Mouse (Mus musculus) mouse trophoblast stem cell (cell line): ENCODE results near the gene Gm10337.

ENCODE experiments used
- in situ Hi-C, 2 experiments: fragments of 300-500 bp; cut with MseI, MboI; formaldehyde crosslinking; loops; 2 replicates in 1 of 2; 3 replicates in 1 of 2; pipeline ENCODE4 v1.15.1; 2025

Gm10337 gene

GRCm38 (mm10) chr15:102503447-102503846 is at the start of gene Gm10337:
Gene Gm10337 (plus strand): TSS chr15:102503722.
- in situ Hi-C loops: no loop called here

GRCm38 (mm10) chr15:102455993-102456392 is 47.5 kb upstream of the Gm10337 start:
- in situ Hi-C loops: no loop called here

- in situ Hi-C loops: no loop called here
Measured at GRCm38 (mm10) chr15:102458050-102458736, 45.3 kb upstream of the Gm10337 start.

- in situ Hi-C loops: no loop called here
Measured at GRCm38 (mm10) chr15:102458904-102459317, 44.6 kb upstream of the Gm10337 start, which contains the start of gene Prr13. Gene Prr13 (plus strand): TSS chr15:102459028.

GRCm38 (mm10) chr15:102459381-102459780 is 44.1 kb upstream of the Gm10337 start:
- in situ Hi-C loops: no loop called here

- in situ Hi-C loops: no loop called here
Measured at GRCm38 (mm10) chr15:102459847-102460246, 43.7 kb upstream of the Gm10337 start.

- in situ Hi-C loops: no loop called here
Measured at GRCm38 (mm10) chr15:102460409-102460808, 43.1 kb upstream of the Gm10337 start.

GRCm38 (mm10) chr15:102460971-102461370 is 42.6 kb upstream of the Gm10337 start:
- in situ Hi-C loops: no loop called here

GRCm38 (mm10) chr15:102461430-102462075 is 42.0 kb upstream of the Gm10337 start:
- in situ Hi-C loops: no loop called here

- in situ Hi-C loops: no loop called here
Measured at GRCm38 (mm10) chr15:102463666-102464065, 39.9 kb upstream of the Gm10337 start.

- in situ Hi-C loops: no loop called here
Measured at GRCm38 (mm10) chr15:102468675-102469370, 34.7 kb upstream of the Gm10337 start.

- in situ Hi-C loops: no loop called here
Measured at GRCm38 (mm10) chr15:102470183-102470604, 33.3 kb upstream of the Gm10337 start, which contains the start of gene Pcbp2. Gene Pcbp2 (plus strand): TSS chr15:102470539.

- in situ Hi-C loops: no loop called here
Measured at GRCm38 (mm10) chr15:102470605-102471294, 32.8 kb upstream of the Gm10337 start.

- in situ Hi-C loops: no loop called here
Measured at GRCm38 (mm10) chr15:102471295-102471645, 32.3 kb upstream of the Gm10337 start.

- in situ Hi-C loops: no loop called here
Measured at GRCm38 (mm10) chr15:102471727-102472126, 31.8 kb upstream of the Gm10337 start.

- in situ Hi-C loops: no loop called here
Measured at GRCm38 (mm10) chr15:102473246-102473645, 30.3 kb upstream of the Gm10337 start.

- in situ Hi-C loops: no loop called here
Measured at GRCm38 (mm10) chr15:102474520-102474919, 29.0 kb upstream of the Gm10337 start.

GRCm38 (mm10) chr15:102483136-102483535 is 20.4 kb upstream of the Gm10337 start:
- in situ Hi-C loops: no loop called here

- in situ Hi-C loops: no loop called here
Measured at GRCm38 (mm10) chr15:102485853-102486252, 17.7 kb upstream of the Gm10337 start.

- in situ Hi-C loops: no loop called here
Measured at GRCm38 (mm10) chr15:102487664-102488063, 15.9 kb upstream of the Gm10337 start.

GRCm38 (mm10) chr15:102498322-102498721 is 5.2 kb upstream of the Gm10337 start:
- in situ Hi-C loops: no loop called here

GRCm38 (mm10) chr15:102499370-102499769 is 4.2 kb upstream of the Gm10337 start:
- in situ Hi-C loops: no loop called here
